Mouse (Mus musculus) left cerebral cortex, adult 18-20 months (tissue): ENCODE measurements around the gene Psip1. TPM values are rescaled to one million over a fixed set of nuclear protein-coding genes. Genes with fewer than 3 reads are reported as not detected.
"Not testable (repeated sequence)": the region's sequence is repeated elsewhere in the genome, so short reads cannot be mapped to it uniquely, and the experiment has no call there.

Experiments
- DNase-seq, 2 experiments: peaks; one replicate each; pipeline ENCODE4 v3.0.0; 2021 to 2022; ENCODE audit warnings: low spot score in 2 of 2, mixed read lengths in 1 of 2
- total RNA-seq, 2 experiments: library from RNA; stranded (reverse); gene quantifications; 2 replicates each; pipeline ENCODE4 v1.2.3; 2021

The Psip1 gene
- total RNA-seq, 2 experiments from 2014 or later: 207 to 210 TPM

GRCm38 (mm10) chr4:83511083-83511482, 24.8 kb upstream of the Psip1 start:
- DNase-seq: no peak

- DNase-seq: no peak
Observed at GRCm38 (mm10) chr4:83509600-83509999, 23.3 kb upstream of the Psip1 start.

GRCm38 (mm10) chr4:83501037-83501430, 14.8 kb upstream of the Psip1 start:
- DNase-seq: no peak

- DNase-seq: peak; percentile 25 to 29
Observed at GRCm38 (mm10) chr4:83500154-83501036, 14.1 kb upstream of the Psip1 start.

GRCm38 (mm10) chr4:83497013-83497412, 10.8 kb upstream of the Psip1 start:
- DNase-seq: not testable (repeated sequence)

- DNase-seq: no peak
Observed at GRCm38 (mm10) chr4:83493112-83493511, 6.9 kb upstream of the Psip1 start.

- no peak for DNase-seq
Observed at GRCm38 (mm10) chr4:83489121-83489520, 2.9 kb upstream of the Psip1 start.

- DNase-seq: peak; percentile 82 to 89
Observed at GRCm38 (mm10) chr4:83485735-83486116, 533 bp downstream of the Psip1 start.

GRCm38 (mm10) chr4:83485250-83485649, 1.0 kb downstream of the Psip1 start:
- no peak for DNase-seq

- DNase-seq: no peak
Observed at GRCm38 (mm10) chr4:83468208-83468607, 18.1 kb downstream of the Psip1 start.

- DNase-seq: no peak
Observed at GRCm38 (mm10) chr4:83467615-83468014, 18.6 kb downstream of the Psip1 start.

- DNase-seq: no peak
Observed at GRCm38 (mm10) chr4:83464827-83465226, 21.4 kb downstream of the Psip1 start.

- DNase-seq: no peak
Observed at GRCm38 (mm10) chr4:83460106-83460505, 26.2 kb downstream of the Psip1 start.

- DNase-seq: no peak
Observed at GRCm38 (mm10) chr4:83450785-83451184, 35.5 kb downstream of the Psip1 start.

- DNase-seq: no peak
Observed at GRCm38 (mm10) chr4:83441050-83441449, 45.2 kb downstream of the Psip1 start.

- no peak for DNase-seq
Observed at GRCm38 (mm10) chr4:83439045-83439444, 47.2 kb downstream of the Psip1 start.

- DNase-seq: no peak
Observed at GRCm38 (mm10) chr4:83438116-83438515, 48.1 kb downstream of the Psip1 start.

- no peak for DNase-seq
Observed at GRCm38 (mm10) chr4:83436375-83436774, 49.9 kb downstream of the Psip1 start.

GRCm38 (mm10) chr4:83432901-83433300, 53.4 kb downstream of the Psip1 start:
- DNase-seq: no peak

- DNase-seq: no peak
Observed at GRCm38 (mm10) chr4:83431950-83432349, 54.3 kb downstream of the Psip1 start.

GRCm38 (mm10) chr4:83428845-83429244, 57.4 kb downstream of the Psip1 start:
- no peak for DNase-seq

- no peak for DNase-seq
Observed at GRCm38 (mm10) chr4:83427696-83428095, 58.6 kb downstream of the Psip1 start.

- DNase-seq: no peak
Observed at GRCm38 (mm10) chr4:83427141-83427540, 59.1 kb downstream of the Psip1 start.
